Mouse (Mus musculus) gonadal fat pad, adult 2 months (tissue): Measurements from ENCODE around the gene Fam89a. TPM values are rescaled to one million over a fixed set of nuclear protein-coding genes. Genes with fewer than 3 reads are reported as not detected.

Source experiments
- DNase-seq: peaks from one replicate; pipeline ENCODE4 v3.0.0-alpha.2; 2012; ENCODE audit warnings: low read depth
- polyA plus RNA-seq: library from polyadenylated mRNA; depleted of rRNA; stranded (reverse); fragments of >200 nt; gene quantifications from 2 replicates; pipeline ENCODE4 v1.2.3, GENCODE M21; 2012

Fam89a gene
- polyA plus RNA-seq, 1 experiment, result 7.8 TPM

DNA sequence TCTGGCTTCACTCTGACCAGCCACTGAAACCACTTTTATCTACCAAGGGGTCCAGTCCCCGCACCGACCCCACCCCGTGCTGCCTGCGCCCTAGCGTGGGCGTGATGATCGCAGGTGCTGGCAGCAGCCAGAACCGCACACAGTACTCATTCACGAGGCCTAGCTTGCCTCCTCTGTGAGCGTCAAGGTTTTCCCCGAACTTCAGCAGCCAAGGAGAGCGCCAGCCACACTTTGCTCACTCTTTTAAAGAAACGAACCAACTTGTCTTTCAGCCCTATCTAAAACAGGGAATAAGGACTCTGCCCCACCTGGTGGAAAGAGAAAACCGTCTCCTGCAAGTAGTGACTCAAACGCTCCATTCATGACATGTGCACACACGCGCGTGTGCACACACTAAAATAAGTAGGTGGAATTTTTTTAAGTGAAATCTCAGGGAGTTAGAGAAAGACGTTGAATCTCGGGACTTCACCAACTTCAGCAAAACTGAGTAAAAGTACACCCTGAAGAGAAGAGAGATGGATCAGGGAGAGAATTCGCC, 762 bp upstream of the Fam89a start:
- DNase-seq, result no peak

DNA sequence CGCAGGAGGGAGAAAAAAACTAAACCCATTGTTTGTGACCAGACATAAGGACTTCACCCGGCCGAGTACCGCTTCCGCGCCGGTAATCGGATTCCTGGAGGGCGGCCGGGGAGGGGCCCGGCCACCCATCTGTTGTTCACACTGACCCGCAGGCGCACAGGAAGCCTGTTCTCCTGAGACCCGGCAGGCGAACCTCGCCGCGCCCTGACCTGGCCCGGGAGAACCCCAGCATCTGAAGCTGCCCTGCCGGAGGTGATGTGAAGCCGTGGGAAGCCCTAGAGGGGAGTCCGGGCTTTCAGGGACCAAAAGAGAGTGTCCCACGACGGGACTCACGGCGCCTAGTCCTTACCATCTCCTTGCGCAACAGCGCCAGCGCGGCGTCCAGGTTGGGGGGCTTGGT, 441 bp downstream of the Fam89a start:
- no peak for DNase-seq

DNA sequence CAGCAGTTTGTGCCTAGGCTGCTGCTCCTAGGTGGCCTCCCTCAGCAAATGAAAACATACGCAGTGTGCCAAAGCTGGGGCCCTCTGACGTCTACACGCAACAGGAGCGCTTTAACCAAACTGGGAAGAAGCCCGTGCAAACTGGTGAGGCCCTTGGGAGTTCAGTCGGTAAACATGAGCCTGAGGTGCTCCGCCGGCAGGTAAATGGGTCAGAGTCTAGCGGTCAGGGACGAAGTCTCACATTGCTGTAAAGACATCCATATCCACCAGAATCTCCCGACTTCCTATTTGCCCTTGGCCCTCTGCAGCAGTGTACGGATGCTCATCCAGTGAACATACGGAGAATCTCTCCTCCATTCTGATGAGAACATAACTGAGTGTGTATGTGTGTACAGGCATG, 5.0 kb downstream of the Fam89a start:
- no peak for DNase-seq

DNA sequence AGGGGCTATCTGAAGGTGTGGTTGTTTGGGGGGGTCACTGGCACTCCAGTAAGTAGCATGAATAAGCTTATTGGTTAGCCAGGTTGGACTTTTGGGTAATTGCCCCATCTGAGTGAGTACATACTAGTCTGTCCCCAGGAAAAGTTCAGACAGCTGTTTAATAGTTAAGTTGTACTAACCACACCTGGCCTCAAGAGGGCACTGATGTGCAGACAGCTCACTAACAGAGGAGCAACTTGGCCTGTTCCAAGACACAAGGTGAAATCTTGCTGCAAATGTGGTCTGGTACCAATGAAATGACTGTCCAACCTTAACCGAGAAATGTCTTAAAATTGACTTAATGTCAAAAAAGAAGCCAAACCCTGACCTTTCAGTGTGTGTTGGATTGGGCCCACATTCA, 12.4 kb downstream of the Fam89a start:
- no peak for DNase-seq

DNA sequence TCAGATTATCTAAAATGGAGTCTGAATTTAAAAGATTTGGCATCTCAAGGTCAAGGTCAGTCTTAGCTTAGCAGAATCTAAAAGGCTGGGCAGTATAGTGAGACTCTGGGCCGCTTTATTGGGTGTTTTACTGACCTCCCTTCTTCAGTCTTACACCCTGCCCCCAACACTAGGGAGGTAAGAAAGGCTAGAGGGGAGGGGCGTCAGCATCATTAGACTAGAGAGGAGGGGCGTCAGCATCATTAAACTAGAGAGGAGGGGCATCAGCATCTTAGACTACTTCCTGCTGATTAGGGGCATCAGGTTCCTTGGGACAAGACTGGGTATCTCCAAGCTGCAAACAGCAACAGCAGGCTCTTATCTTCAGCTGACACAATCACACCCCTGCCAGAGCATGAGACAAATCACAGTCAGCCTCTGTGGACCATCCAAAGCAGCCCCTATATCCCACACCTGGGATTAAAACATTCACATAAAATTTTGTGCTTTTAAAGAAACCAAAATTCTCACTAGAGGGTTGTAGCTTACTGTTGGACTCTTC, 16.2 kb downstream of the Fam89a start:
- DNase-seq, result no peak

DNA sequence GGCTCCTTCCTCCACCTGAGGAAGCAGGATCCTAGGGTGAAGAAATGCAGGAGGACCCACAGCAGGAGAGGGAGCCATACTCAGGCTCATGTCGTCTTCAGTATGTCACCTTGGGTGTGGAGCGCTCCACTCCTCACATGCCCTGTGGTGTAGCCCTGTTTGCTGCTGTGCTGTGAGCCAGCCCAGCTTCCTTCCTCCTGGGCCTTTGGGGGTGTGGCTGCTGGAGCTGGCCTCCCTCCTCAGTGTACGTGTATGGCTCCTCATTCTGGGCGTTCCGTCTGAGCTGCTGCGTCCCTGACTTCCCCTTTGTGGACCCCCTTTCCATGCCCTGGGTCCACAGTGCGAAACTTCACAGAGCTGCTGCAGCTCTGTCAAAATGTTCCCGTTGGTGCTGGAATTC, 18.8 kb downstream of the Fam89a start:
- no peak for DNase-seq

DNA sequence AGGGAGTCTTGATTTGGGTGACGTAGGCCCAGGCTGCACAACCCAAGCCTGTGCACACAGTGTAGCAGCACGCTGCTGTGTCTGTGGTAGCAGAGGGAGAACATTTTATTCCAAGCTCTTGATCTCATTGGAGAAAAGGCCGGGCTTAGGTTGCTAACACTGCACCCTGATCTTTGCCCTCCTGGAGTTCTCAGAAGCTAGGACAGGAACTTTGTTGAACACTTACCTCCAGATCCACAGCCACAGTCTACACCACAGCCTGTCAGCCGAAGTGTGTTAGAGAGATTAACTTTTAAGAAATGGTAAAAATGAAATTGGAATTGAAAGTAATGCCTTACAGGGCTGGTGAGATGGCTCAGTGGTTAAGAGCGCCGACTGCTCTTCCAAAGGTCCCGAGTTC, 27.3 kb downstream of the Fam89a start:
- no peak for DNase-seq

DNA sequence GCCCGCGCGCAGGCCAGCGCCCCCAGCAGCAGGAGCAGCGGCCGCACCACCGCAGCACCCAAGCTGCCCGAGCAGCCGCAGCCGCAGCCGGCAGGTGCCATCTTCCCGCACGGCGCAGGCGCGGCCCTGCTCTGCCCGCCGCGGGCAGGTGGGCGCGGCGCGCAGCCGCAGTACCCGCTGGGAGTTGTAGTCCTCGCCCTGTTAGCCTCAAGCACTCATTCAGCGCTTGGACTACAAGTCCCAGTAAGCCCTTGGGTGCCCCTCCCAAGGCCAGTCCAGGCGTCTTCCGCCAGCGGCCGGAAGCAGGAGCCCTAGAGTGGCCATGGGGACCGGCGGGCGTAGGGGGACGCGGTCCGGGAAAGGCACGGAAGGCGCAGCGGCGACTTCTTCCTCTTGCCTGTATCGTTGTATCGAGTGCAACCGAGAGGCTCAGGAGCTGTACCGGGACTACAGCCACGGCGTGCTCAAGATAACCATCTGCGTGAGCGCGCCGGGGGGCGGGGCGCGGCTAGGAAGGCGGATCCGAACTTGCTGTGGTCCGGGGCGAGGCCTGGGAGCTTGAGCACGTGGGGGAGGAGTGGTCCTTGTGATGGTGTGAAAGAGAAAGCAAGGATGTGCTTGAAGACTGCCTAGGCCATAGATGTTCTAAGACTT, 29.6 kb downstream of the Fam89a start, which contains the start of the genes Ttc13 and Arv1:
Ttc13 (minus strand) TSS at position 122 of the 654 bp plus-strand sequence.
Arv1 (plus strand) TSS at position 278 of the 654 bp plus-strand sequence.
- DNase-seq, result peak; percentile 52

DNA sequence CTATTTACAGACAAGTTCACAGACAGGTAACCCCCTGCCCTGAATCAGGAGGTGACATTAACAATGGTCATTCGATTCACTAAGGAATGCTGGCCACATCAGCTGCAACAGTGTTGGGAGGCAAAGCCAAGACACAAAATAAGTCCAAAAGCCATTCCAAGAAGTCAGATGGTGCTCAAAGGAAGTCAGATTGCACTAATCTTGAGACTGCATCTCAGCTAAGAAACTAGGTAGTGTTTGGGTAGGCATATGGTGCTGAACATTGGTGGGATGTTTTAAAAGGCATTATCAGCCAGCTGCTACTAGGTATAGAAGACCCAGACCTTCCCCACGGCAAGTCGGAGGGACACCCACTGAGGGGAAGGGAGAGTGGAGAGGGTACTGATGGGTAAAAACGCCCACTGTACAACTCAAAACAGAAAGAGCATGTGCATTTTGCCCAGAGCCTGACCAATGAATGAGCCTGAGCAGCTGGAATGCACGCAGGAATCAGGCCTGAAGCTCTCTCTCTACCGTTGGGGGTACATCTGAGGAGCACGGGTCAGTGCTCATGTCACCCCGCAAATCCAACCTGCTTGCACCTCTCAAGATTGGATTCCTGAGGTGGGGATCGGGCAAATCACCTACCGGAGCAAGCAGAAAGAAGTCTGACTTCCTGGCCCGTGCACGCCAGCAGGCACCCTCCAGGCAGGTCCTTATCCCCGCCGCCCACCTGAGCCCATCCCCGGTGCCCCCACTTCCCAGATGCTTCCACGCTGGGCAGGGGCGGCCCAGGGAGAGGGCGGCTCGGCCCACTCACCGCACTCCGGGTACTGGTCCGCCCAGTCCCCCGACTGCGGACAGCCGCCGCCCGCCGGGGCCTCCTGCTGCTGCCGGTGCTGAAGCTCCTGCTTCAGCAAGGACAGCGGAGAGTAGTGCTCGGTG, 30.4 kb downstream of the Fam89a start:
- DNase-seq, result no peak

DNA sequence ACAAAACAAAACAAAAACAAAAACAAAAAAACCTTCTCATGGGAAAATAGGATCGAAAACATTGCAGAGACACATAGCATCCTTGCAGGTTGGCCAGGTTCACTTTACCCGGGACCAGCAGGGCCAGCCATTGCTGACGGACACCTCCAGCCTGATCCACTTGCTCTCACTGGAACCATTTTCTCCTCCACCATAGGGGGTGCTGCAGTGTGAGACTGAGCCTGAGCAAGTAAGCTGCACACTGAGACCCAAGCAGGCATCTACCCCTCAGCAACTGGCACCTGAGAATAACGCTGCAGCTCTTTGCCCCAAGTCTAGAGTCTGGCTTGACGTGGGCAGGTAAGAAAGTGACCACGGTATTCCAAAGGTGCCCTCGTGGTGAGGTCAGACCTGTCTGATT, 31.5 kb downstream of the Fam89a start:
- DNase-seq, result no peak

DNA sequence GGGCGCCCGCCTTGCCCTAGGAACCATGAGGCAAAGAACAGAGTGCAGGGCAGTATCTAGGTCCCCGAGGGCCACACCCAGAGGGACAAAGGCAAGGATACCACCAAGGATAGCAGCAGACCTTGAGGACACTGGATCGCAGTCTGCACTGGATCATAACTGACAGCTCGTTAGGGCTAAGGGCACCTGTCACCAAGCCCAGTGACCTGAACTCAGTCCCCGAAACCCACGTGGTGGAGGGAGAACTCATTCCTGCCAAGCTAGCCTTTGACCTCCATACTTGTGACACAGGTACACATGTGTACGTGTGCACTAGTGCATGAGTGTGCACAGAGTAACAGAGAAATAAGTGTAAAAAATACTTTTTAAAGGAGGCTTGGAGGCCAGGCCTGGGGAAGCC, 35.9 kb downstream of the Fam89a start:
- DNase-seq, result no peak

DNA sequence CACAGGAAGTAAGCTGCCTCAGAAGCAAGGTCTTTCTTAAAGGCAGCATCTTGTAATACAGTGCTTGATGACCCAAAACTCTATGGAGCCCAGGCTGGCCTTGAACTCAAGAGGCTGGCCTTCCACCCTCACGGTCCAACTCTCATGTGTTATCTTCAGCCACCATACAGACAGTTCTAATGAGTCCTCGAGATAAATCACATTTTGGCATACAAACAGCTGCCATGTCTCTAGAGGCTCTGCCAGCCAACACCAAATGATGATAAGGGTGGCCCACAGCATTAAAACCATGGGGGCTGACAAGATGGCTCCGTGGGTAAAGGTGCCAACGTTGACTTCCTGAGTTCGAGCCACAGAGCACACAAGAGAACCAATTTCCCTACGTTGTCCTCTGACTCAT, 38.4 kb downstream of the Fam89a start:
- no peak for DNase-seq

DNA sequence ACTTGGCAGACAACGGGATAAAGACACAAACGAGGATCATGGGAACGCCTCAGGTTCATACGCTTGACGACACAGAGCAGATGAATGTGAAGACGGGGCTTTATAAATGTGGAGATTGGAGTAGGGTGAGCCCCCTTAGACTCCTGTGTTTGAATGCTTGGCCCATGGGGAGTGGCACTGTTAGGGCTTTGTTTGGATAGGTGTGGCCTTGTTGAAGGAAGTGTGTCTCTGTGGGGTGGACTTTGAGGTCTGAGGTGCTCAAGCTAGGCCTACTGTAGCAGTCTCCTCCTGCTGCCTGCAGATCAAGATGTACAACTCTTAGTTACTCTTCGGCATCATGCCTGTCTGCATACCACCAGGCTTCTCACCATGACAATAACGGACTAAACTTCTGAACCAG, 45.8 kb downstream of the Fam89a start:
- no peak for DNase-seq

DNA sequence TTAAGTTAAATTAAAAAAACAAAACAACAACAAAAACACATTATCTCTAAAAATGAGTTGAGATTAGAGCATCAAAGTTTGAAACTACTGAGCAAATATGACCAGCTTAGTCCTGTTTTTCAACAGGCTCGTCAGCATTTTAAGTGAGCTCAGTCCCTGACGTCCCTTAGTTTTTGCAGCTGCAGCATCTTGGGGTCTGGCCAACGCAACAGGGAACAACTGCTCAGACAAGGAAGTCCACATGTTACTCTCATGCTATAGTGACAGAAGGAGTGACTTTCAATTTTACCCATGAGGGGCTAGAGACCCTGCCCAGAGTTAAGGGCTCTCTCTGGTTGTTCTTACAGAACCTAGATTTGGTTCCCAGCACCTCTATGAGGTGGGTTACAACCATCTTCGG, 47.3 kb downstream of the Fam89a start:
- no peak for DNase-seq

DNA sequence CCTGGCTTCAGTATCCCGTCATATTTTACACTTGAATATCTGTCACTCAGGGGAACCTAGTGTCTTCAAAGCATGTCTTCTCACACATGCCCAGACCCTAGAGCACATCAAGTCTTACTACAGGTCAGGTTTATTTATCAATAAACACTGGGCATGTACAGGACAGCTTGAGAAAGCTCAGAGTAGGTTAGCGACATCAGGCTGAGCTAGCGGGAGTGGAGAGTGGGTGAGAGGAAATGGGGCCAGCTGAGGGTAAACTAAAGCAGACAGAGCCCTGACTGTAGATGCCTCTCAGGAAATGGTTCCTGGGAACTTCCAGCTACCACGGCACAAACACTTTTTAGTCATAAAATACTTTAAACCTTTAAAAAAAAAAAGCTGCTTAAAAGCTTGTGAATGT, 48.1 kb downstream of the Fam89a start:
- no peak for DNase-seq

DNA sequence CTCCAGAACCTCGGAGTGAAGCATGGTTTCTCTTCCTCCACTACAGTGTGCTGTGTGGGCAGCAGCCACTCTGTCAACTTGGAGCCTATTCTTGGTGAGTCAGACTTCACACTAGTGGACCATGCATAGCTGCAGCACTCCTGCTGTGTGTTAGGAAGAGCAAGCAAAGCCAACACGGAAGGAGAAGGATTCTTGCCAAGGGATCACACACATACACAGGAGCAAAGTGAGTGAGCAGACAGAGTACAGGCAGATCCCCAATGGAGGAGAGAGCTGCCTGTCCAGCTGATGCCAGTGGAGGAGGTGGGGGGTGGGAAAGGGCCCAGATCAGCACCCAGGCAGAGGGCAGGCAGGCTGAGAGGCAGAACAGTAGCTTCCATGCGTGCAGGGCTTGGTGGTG, 49.4 kb downstream of the Fam89a start:
- no peak for DNase-seq

DNA sequence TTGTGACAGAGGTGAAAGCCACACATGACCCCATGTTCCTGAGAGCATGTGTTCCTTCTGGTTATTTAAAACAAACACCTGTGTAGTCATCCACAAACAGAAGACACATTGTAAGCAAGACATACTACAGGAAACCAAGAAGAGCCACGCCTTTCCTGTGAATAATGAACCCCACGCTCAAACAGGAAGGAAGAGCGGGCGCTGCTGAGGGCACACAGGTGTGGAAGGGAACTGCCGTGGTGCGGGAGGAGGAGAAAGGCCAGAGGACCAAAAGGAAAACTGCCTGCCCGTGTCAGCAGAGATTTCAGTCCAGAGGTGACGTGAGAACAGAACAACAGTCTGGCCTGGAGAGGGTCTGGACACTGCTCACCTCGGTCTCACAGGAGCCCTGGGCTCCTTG, 50.6 kb downstream of the Fam89a start:
- no peak for DNase-seq

DNA sequence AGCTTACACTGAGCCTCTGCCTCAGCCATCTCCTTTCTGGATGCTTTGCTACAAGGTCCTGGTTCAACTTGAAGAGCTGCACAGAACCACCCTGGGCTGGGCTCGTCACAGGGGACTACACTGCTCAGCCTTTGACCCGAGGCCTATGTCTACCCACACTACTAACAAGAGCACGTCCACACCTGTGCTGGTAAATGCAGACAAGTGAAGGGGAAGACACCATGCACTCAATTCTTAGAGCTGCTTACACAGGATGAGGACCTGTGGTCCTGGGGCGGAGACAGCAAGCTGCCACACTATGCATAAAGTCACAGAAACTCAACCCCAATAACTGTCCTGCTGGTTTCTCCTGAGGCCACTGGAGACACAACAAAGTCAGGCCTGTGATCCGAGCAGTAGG, 51.4 kb downstream of the Fam89a start:
- no peak for DNase-seq

DNA sequence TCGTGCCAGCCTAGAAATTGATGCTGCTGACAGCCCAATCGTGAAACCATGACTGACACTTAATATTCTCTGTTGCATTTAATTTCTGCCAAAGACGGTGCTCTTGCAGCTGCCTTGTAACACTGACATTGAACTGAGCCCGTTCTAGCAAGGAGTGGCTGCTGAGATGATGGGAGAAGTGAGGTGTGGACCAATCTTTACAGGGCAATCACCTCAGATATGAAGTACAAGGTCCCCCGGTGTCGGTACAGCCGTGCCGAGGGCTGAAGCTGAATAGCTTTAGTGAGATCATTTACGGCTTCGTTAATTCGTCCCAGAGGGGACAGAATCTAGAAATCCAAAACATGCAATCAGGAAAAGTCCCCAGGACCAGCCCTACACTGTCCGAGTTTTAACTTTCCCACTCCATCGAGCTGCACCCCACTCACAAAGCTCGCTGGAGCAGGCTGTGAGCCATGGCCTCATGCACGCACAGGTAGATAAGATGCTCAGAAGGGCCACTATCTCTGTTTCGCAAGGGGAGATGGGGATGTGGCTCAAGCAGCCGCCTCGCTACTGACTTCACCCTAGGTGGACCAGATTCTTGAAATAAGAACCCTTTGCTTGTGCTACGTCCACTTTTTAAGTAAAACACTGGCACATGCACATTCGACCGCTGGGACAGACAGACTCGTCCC, 56.1 kb downstream of the Fam89a start:
- DNase-seq, result no peak

DNA sequence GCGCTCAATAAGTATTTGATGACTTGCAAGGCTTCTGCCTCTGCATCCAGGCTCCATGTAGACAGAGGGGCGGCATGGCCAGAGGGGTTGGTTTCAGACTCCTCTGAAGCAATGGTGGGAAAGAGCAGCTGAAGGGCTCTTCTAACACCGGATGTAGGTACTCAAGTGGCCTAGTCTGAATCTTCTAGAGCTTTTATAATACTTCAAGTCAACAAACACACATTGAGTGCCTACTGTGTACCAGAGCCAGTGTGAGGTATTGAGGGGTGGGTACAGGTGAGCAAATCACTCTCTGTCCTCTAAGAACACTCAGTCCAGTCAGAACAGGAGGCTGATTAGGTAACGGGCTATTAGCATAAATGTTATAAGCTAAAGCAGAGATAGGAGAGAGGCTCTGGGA, 59.9 kb downstream of the Fam89a start:
- no peak for DNase-seq
